Mouse (Mus musculus): ENCODE data around the gene Zfp106. TPM values are rescaled to one million over a fixed set of nuclear protein-coding genes. Genes with fewer than 3 reads are reported as not detected.
A peak's percentile ranks its signal among the peaks of the same experiment; 100 is the strongest.
"Not testable (repeated sequence)": the region's sequence is repeated elsewhere in the genome, so short reads cannot be mapped to it uniquely, and the experiment has no call there.

Zfp106 gene
- polyA plus RNA-seq, 1 experiment from 2014 or later: 25.6 TPM

DNA sequence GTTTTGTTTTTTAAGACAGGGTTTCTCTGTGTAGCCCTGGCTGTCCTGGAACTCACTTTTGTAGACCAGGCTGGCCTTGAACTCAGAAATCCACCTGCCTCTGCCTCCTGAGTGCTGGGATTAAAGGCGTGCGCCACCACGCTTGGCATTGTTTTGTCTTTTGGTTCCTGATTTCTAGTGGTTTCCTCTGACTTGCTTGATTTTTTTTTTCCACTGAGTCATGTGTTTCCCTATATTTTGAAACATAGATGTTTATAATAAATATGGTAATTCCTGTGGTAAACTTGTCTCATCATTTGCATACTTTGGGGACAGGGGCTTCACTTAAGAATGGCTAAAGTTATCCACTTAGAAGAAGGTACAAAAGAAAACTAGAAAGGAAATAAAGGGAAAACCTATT is 8.5 kb upstream of the Zfp106 start:
- ATAC-seq (ENCODE audit: low read depth); H3K9ac ChIP-seq; H3K27ac ChIP-seq; H3K27me3 ChIP-seq; H3K9me3 ChIP-seq (replicated peaks); H3K4me3 ChIP-seq (replicated peaks); H3K4me2 ChIP-seq; DNase-seq: not testable (repeated sequence)
- Histone ChIP-seq H3K36me3 (peaks cover 11% of the 10 kb centered on the region), H3K4me1 (replicated peaks) (peaks cover 66% of the 10 kb centered on the region)
- WGBS (ENCODE audit: insufficient replicate concordance): 74% methylated on average over 3 of the region's 3 CpGs

DNA sequence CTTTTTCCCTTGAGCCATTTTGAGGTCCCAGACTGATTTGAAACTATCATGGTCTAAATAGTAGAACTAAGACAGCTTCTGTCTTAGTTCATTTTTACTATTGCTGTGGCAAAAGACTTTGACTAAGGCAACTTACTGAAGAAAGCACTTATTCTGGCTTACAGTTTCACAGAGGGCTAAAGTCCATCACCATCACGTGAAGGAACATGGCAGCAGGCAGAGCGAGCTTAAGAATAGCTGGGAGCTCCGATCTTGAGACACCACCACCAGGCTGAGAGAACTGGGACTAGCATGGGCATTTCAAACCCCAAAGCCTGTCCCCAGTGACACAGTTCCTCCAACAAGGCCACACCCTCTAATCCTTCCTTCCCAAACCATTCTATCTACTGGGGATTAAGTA is 7.4 kb upstream of the Zfp106 start:
- 85% methylated on average over 3 of the region's 3 CpGs for WGBS (ENCODE audit: insufficient replicate concordance)
- Histone ChIP-seq H3K27me3 (no peaks in the 10 kb centered on the region), H3K9ac (no peak overlapping the region), H3K4me2 (no peak overlapping the region), H3K27ac (no peak overlapping the region; the same call in 1 of the 2 replicates), H3K4me1 (replicated peaks) (peaks cover 63% of the 10 kb centered on the region), H3K9me3 (replicated peaks) (no peaks in the 10 kb centered on the region), H3K4me3 (replicated peaks) (no peak overlapping the region), H3K36me3 (peaks cover 11% of the 10 kb centered on the region)
- DNase-seq (no peak), ATAC-seq (ENCODE audit: low read depth) (no peak)

- Histone ChIP-seq H3K4me2 (peak overlapping the region; percentile 77), H3K9ac (peak overlapping the region; percentile 90), H3K36me3 (peaks cover 11% of the 10 kb centered on the region), H3K4me3 (replicated peaks) (peak overlapping the region; percentile 85), H3K27me3 (no peaks in the 10 kb centered on the region), H3K27ac (peak overlapping the region; percentile 83), H3K9me3 (replicated peaks) (no peaks in the 10 kb centered on the region), H3K4me1 (replicated peaks) (peaks cover 62% of the 10 kb centered on the region)
- no peak for DNase-seq
- under 1% methylated on average over 22 of the region's 22 CpGs for WGBS (ENCODE audit: insufficient replicate concordance)
- ATAC-seq (ENCODE audit: low read depth): peak; percentile 66
These were observed 4.2 kb upstream of the Zfp106 start for GRCm38 (mm10) chr2:120567798-120568320.

DNA sequence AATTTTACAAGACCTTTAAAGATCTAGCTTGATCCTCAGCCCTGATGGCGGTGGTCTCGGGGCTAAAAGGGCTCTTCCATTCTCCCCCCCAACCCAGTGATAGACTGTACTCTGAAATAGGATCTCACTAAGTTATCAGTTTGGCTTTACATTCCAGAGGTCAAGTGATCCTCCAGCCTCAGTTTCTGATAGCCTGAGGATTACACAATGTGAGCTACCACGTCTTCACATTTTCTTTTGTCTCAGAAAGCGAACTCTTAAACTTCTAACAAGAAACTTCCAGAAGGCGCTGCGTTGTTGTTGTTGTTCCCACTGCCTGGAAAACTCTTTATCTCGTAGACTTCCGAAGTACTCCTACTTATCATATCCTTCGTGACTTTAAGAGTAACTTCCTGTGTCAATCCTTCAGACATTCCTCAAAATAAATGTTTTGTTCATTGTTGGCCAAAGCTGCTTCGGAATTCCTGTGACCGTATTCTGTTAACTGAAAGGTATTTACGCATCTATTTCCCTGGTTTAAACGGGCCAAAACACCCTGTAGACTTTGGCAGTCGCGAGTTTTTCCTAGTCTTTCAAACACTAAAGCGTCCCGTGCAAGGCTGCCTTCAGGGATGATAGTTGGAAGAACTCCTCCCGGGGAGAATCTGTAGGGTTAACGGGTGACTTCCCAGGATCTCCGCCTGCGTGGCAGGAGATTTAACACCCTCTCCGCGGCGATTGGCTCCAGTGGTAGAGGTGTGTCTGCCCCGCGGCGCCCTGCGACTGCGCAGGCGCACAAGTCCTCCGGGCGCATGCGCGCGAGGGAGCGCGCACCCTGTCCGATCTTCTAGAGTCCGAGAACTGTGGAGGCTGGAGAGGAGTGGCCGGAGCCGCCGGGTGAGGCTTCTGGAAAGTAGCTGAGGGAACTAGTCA is 3.5 kb upstream of the Zfp106 start, which contains the start of gene Snap23:
Snap23 (plus strand) TSS at position 786 of the 912 bp plus-strand sequence.
- peak within 1 kb of the TSS; percentile 83 for H3K27ac ChIP-seq
- no peaks in the 10 kb centered on the region for H3K9me3 ChIP-seq (replicated peaks)
- peak; percentile 90 for DNase-seq
- peak within 1 kb of the TSS; percentile 85 for H3K4me3 ChIP-seq (replicated peaks)
- 2% methylated on average over 42 of the region's 42 CpGs for WGBS (ENCODE audit: insufficient replicate concordance)
- peaks cover 11% of the 10 kb centered on the region for H3K36me3 ChIP-seq
- H3K9ac ChIP-seq: peak within 1 kb of the TSS; percentile 90
- peaks cover 65% of the 10 kb centered on the region for H3K4me1 ChIP-seq (replicated peaks)
- peak; percentile 92 for ATAC-seq (ENCODE audit: low read depth)
- peak within 1 kb of the TSS; percentile 77 for H3K4me2 ChIP-seq
- no peaks in the 10 kb centered on the region for H3K27me3 ChIP-seq

DNA sequence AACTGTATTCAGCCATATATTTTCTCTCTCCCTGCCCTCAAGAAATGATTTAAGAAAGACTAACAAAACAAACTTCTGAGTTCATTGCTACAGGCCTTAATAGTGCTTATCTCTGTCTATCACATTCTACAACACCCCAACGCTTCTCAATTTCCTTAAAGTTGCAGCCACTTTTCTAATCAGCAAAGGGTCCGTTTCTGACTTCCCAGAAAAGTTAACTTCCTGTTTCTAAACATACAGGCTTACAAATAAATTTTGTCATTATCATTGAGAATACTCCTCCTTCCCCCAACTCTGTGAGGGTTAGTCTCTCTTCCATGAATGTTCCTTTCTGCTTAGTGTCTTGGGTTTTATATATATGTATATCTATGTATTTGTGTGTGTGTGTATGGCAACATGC is 1.7 kb upstream of the Zfp106 start:
- Histone ChIP-seq H3K4me1 (replicated peaks) (peaks cover 68% of the 10 kb centered on the region), H3K36me3 (0 out of 2 replicates have a peak, but pooled peaks cover 5% of the 10 kb centered on the region), H3K9me3 (replicated peaks) (no peaks in the 10 kb centered on the region), H3K4me2 (no peak overlapping the region), H3K9ac (no peak overlapping the region), H3K27ac (peak overlapping the region; percentile 58), H3K27me3 (no peaks in the 10 kb centered on the region), H3K4me3 (replicated peaks) (no peak overlapping the region)
- DNase-seq (no peak), ATAC-seq (ENCODE audit: low read depth) (no peak)
- 7% methylated on average over 2 of the region's 2 CpGs for WGBS (ENCODE audit: insufficient replicate concordance)

DNA sequence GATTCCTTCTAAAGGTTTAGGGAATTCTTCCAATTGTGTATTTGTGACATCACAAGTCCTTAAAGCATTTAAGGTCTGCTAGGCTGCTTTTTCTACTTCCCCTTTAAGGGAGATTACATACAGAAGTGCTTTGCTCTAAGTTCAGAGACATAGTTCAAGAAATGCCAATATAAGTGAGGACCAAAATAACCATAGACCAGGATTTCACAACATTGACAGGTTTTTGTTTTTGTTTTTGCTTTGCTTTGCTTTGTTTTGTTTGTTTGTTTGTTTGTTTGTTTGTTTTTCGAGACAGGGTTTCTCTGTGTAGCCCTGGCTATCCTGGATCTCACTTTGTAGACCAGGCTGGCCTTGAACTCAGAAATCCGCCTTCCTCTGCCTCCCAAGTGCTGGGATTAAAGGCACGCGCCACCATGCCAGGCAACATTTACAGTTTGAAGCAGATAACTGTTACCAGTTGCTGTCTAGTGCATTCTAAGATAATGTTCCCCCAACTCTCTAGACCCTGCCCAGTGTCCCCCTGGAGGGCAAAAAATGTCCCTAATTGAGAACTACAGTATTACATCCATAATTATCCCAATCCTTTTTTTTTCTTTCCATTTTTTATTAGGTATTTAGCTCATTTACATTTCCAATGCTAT is 1.0 kb upstream of the Zfp106 start:
- WGBS (ENCODE audit: insufficient replicate concordance): 33% methylated on average over 4 of the region's 4 CpGs
- H3K36me3 ChIP-seq; H3K9me3 ChIP-seq (replicated peaks); H3K4me3 ChIP-seq (replicated peaks); H3K9ac ChIP-seq; H3K4me2 ChIP-seq; H3K27me3 ChIP-seq; ATAC-seq (ENCODE audit: low read depth): not testable (repeated sequence)
- Histone ChIP-seq H3K27ac (peak overlapping the region; percentile 58), H3K4me1 (replicated peaks) (peaks cover 69% of the 10 kb centered on the region)
- DNase-seq: peak; percentile 18

DNA sequence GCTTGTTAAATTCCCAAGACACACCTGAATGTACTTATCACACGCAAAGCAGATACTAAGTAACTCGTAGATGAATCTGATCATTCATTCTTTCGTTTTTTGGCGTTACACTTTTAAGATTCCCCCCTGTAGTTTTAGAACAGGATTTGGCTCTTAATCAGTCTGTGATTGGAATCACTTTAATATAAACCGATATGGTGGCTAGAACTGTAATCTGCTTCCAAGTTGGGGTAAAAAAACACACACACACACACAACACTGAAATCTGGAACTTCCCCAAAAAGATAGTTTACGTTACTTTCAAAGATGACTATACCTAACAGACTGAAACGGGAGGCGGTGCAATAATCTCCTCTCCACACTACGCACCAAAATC is 796 bp downstream of the Zfp106 start:
- Histone ChIP-seq H3K4me3 (replicated peaks) (peak overlapping the region; percentile 86), H3K27ac (peak overlapping the region; percentile 76), H3K4me1 (replicated peaks) (peaks cover 60% of the 10 kb centered on the region), H3K9me3 (replicated peaks) (no peaks in the 10 kb centered on the region), H3K27me3 (no peaks in the 10 kb centered on the region), H3K4me2 (peak overlapping the region; percentile 79), H3K36me3 (0 out of 2 replicates have a peak, but pooled peaks cover 5% of the 10 kb centered on the region), H3K9ac (peak overlapping the region; percentile 90)
- ATAC-seq (ENCODE audit: low read depth) (no peak), DNase-seq (no peak)
- WGBS (ENCODE audit: insufficient replicate concordance): 6% methylated on average over 9 of the region's 9 CpGs

DNA sequence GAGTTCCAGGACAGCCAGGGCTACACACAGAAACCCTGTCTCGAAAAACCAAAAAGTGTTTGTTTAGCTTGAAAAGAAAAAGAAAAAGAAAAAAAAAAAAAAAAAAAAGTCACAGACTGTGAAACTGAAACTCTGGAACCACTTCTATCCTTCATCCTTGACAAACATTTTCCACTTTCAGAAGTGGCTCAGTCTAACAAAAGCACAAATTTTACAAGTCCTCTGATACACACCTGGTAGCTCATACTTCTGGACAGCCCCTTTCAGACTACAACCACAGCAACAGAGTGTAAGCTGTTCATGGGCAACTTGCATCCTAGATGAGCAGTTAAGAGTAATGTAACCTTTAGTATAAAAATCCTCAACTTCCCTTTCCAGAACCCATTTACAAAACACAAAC is 2.1 kb downstream of the Zfp106 start:
- no peaks in the 10 kb centered on the region for H3K27me3 ChIP-seq
- no peak overlapping the region for H3K9ac ChIP-seq
- H3K36me3 ChIP-seq: peaks cover 13% of the 10 kb centered on the region; the same call in 1 of the 2 replicates
- ATAC-seq (ENCODE audit: low read depth): no peak
- no peak overlapping the region for H3K4me2 ChIP-seq
- peaks cover 64% of the 10 kb centered on the region for H3K4me1 ChIP-seq (replicated peaks)
- no peak overlapping the region for H3K27ac ChIP-seq
- no peaks in the 10 kb centered on the region for H3K9me3 ChIP-seq (replicated peaks)
- 81% methylated on average over 1 of the region's 1 CpGs for WGBS (ENCODE audit: insufficient replicate concordance)
- DNase-seq: no peak
- H3K4me3 ChIP-seq (replicated peaks): 0 out of 2 replicates have a peak overlapping the region, but pooled peaks have one; percentile 86

- H3K4me2 ChIP-seq: no peak overlapping the region
- peaks cover 26% of the 10 kb centered on the region for H3K36me3 ChIP-seq
- no peak overlapping the region for H3K27ac ChIP-seq
- WGBS (ENCODE audit: insufficient replicate concordance): 41% methylated on average over 3 of the region's 3 CpGs
- H3K9me3 ChIP-seq (replicated peaks): no peaks in the 10 kb centered on the region
- H3K4me1 ChIP-seq (replicated peaks): peaks cover 57% of the 10 kb centered on the region
- no peak overlapping the region for H3K9ac ChIP-seq
- no peaks in the 10 kb centered on the region for H3K27me3 ChIP-seq
- H3K4me3 ChIP-seq (replicated peaks): no peak overlapping the region
- no peak for DNase-seq
- ATAC-seq (ENCODE audit: low read depth): no peak
These were observed 4.8 kb downstream of the Zfp106 start for GRCm38 (mm10) chr2:120558813-120559212.

- no peak for DNase-seq
- WGBS (ENCODE audit: insufficient replicate concordance): 70% methylated on average over 3 of the region's 3 CpGs
- Histone ChIP-seq H3K4me1 (replicated peaks) (peaks cover 49% of the 10 kb centered on the region), H3K36me3 (peaks cover 42% of the 10 kb centered on the region), H3K27me3 (no peaks in the 10 kb centered on the region), H3K9ac (no peak overlapping the region), H3K4me3 (replicated peaks) (no peak overlapping the region), H3K27ac (no peak overlapping the region), H3K4me2 (no peak overlapping the region), H3K9me3 (replicated peaks) (no peaks in the 10 kb centered on the region)
- ATAC-seq (ENCODE audit: low read depth): no peak
These were observed 6.8 kb downstream of the Zfp106 start for GRCm38 (mm10) chr2:120556868-120557267.

DNA sequence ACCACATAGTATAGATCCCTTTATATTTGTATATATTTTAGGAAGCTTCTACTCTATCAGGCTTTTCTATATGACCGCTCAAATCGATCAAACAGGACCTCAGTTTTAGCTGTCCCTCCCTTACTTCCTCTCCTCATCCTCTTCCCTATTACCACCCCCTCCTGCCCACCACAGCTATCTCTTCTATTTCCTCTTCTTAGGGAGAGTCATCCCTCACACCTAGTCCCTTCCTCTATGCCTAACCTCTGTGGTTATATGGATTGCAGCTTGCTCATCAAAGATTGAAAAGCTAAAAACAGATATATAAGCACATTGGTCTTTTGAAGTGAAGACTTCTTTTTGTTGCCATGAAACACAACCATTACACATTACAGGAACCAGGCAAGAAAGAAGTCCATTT is 18.9 kb downstream of the Zfp106 start:
- Histone ChIP-seq H3K4me2 (no peak overlapping the region), H3K9ac (no peak overlapping the region), H3K27ac (no peak overlapping the region), H3K36me3 (peaks cover 25% of the 10 kb centered on the region), H3K4me1 (replicated peaks) (peaks cover 4% of the 10 kb centered on the region; the same call in 1 of the 2 replicates), H3K4me3 (replicated peaks) (no peak overlapping the region), H3K9me3 (replicated peaks) (no peaks in the 10 kb centered on the region), H3K27me3 (no peaks in the 10 kb centered on the region)
- WGBS (ENCODE audit: insufficient replicate concordance): 40% methylated on average over 2 of the region's 2 CpGs
- ATAC-seq (ENCODE audit: low read depth): no peak
- DNase-seq: no peak

Measured in liver, embryonic 13.5 days (tissue).